Mouse (Mus musculus) neutrophil, adult 65 days (primary cell): ENCODE data around the gene Zwint. TPM values are rescaled to one million over a fixed set of nuclear protein-coding genes. Genes with fewer than 3 reads are reported as not detected.

Experiments used
- total RNA-seq: library from RNA; stranded (reverse); gene quantifications from 2 replicates; pipeline ENCODE4 v1.2.4, GENCODE M21; 2023

The Zwint gene
- 51.1 and 76.6 TPM in 2 replicates for total RNA-seq

DNA sequence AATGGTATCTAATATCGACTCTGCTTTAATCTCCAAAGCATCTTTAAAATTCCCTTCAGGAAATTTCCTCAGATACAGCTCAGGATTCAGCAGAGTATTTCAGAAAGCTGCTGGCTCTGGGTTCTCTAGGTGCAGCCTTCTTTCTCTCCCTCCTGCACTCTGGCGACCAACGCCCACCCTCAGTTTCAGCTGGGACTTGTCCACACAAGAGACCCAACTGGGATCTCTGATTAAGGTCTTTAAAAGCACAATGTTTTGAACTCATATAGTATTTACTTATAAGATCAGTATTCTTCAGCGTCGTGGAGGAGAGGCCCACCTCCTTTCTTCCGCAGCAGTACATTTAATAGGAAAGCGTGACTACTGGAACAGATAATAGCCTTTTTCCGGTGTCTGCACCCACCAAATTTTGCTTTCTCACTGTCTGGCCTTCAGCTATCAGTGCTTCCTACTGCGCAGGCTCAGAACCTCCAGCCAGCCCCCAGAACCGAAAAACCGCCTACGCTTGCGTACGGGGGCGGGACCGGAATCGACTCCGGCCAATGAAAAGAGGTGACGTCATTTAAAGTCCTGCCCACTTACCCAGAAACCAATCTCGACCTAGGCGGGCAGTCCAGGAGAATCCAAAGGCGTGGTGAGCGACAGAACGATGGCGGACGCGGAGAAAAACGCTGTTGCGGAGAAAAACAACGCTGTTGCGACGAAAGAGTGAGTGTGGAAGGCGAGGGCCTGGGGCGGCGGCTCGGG lies at the start of gene Zwint:
Gene Zwint, plus strand, starts transcription at position 576 of the 747 bp plus-strand sequence.

